Mouse (Mus musculus): ENCODE data around the gene Dhx9. TPM values are rescaled to one million over a fixed set of nuclear protein-coding genes. Genes with fewer than 3 reads are reported as not detected.
"Not testable (repeated sequence)": the region's sequence is repeated elsewhere in the genome, so short reads cannot be mapped to it uniquely, and the experiment has no call there.

The Dhx9 gene
- polyA plus RNA-seq (2012; rRNA removed), result 46.6 and 47.2 TPM in 2 replicates

GRCm38 (mm10) chr1:153487500-153487879, at the start of gene Dhx9:
Dhx9 (minus strand) TSS chr1:153487660.
- H3K4me3 ChIP-seq (ENCODE audit: insufficient read depth, low read length), result peak within 1 kb of the TSS; percentile 99
- 0 out of 2 replicates have a peak, but pooled peaks cover 2% of the 10 kb centered on the region for H3K4me1 ChIP-seq (ENCODE audit: control insufficient read depth, insufficient read depth, low read length)
- H3K27ac ChIP-seq (ENCODE audit: insufficient read depth, low read length), result 0 out of 2 replicates have a peak within 1 kb of the TSS, but pooled peaks have one; percentile 55
- TF ChIP-seq CTCF (IDR thresholded peaks at IDR 0.05; ENCODE audit: extremely low read depth, insufficient read depth, low read length) (no peak), POLR2A (IDR thresholded peaks at IDR 0.05; ENCODE audit: extremely low read depth, insufficient read depth, low read length) (peak; percentile 96)

GRCm38 (mm10) chr1:153535611-153536010, 48.2 kb upstream of the Dhx9 start:
- H3K4me3 ChIP-seq (ENCODE audit: insufficient read depth, low read length), result no peak overlapping the region
- peaks cover 2% of the 10 kb centered on the region; the same call in 1 of the 2 replicates for H3K4me1 ChIP-seq (ENCODE audit: control insufficient read depth, insufficient read depth, low read length)
- TF ChIP-seq CTCF (IDR thresholded peaks at IDR 0.05; ENCODE audit: extremely low read depth, insufficient read depth, low read length) (no peak), POLR2A (IDR thresholded peaks at IDR 0.05; ENCODE audit: extremely low read depth, insufficient read depth, low read length) (no peak)
- H3K27ac ChIP-seq (ENCODE audit: insufficient read depth, low read length), result no peak overlapping the region

GRCm38 (mm10) chr1:153532896-153533295, 45.4 kb upstream of the Dhx9 start:
- H3K27ac ChIP-seq (ENCODE audit: insufficient read depth, low read length); H3K4me3 ChIP-seq (ENCODE audit: insufficient read depth, low read length); H3K4me1 ChIP-seq (ENCODE audit: control insufficient read depth, insufficient read depth, low read length): not testable (repeated sequence)

- peaks cover 2% of the 10 kb centered on the region; the same call in 1 of the 2 replicates for H3K4me1 ChIP-seq (ENCODE audit: control insufficient read depth, insufficient read depth, low read length)
- no peak overlapping the region for H3K4me3 ChIP-seq (ENCODE audit: insufficient read depth, low read length)
- no peak for TF ChIP-seq POLR2A (IDR thresholded peaks at IDR 0.05; ENCODE audit: extremely low read depth, insufficient read depth, low read length)
- no peak for TF ChIP-seq CTCF (IDR thresholded peaks at IDR 0.05; ENCODE audit: extremely low read depth, insufficient read depth, low read length)
- H3K27ac ChIP-seq (ENCODE audit: insufficient read depth, low read length), result no peak overlapping the region
Measured at GRCm38 (mm10) chr1:153532234-153532841, 44.9 kb upstream of the Dhx9 start.

GRCm38 (mm10) chr1:153531677-153532233, 44.3 kb upstream of the Dhx9 start:
- H3K4me3 ChIP-seq (ENCODE audit: insufficient read depth, low read length), result no peak overlapping the region
- peaks cover 2% of the 10 kb centered on the region; the same call in 1 of the 2 replicates for H3K4me1 ChIP-seq (ENCODE audit: control insufficient read depth, insufficient read depth, low read length)
- TF ChIP-seq CTCF (IDR thresholded peaks at IDR 0.05; ENCODE audit: extremely low read depth, insufficient read depth, low read length), result no peak
- TF ChIP-seq POLR2A (IDR thresholded peaks at IDR 0.05; ENCODE audit: extremely low read depth, insufficient read depth, low read length), result no peak
- no peak overlapping the region for H3K27ac ChIP-seq (ENCODE audit: insufficient read depth, low read length)

GRCm38 (mm10) chr1:153522116-153522515, 34.7 kb upstream of the Dhx9 start:
- Histone ChIP-seq H3K27ac (ENCODE audit: insufficient read depth, low read length) (no peak overlapping the region), H3K4me3 (ENCODE audit: insufficient read depth, low read length) (no peak overlapping the region), H3K4me1 (ENCODE audit: control insufficient read depth, insufficient read depth, low read length) (no peaks in the 10 kb centered on the region; the same call in 1 of the 2 replicates)
- TF ChIP-seq CTCF (IDR thresholded peaks at IDR 0.05; ENCODE audit: extremely low read depth, insufficient read depth, low read length) (no peak), POLR2A (IDR thresholded peaks at IDR 0.05; ENCODE audit: extremely low read depth, insufficient read depth, low read length) (no peak)

- TF ChIP-seq CTCF (IDR thresholded peaks at IDR 0.05; ENCODE audit: extremely low read depth, insufficient read depth, low read length), result no peak
- TF ChIP-seq POLR2A (IDR thresholded peaks at IDR 0.05; ENCODE audit: extremely low read depth, insufficient read depth, low read length), result no peak
- no peaks in the 10 kb centered on the region for H3K4me1 ChIP-seq (ENCODE audit: control insufficient read depth, insufficient read depth, low read length)
- no peak overlapping the region for H3K4me3 ChIP-seq (ENCODE audit: insufficient read depth, low read length)
- no peak overlapping the region for H3K27ac ChIP-seq (ENCODE audit: insufficient read depth, low read length)
Measured at GRCm38 (mm10) chr1:153515368-153515767, 27.9 kb upstream of the Dhx9 start.

GRCm38 (mm10) chr1:153510330-153511009, 23.0 kb upstream of the Dhx9 start:
- H3K4me3 ChIP-seq (ENCODE audit: insufficient read depth, low read length), result no peak overlapping the region
- no peak overlapping the region for H3K27ac ChIP-seq (ENCODE audit: insufficient read depth, low read length)
- no peaks in the 10 kb centered on the region for H3K4me1 ChIP-seq (ENCODE audit: control insufficient read depth, insufficient read depth, low read length)
- TF ChIP-seq POLR2A (IDR thresholded peaks at IDR 0.05; ENCODE audit: extremely low read depth, insufficient read depth, low read length), result no peak
- TF ChIP-seq CTCF (IDR thresholded peaks at IDR 0.05; ENCODE audit: extremely low read depth, insufficient read depth, low read length), result 0 out of 2 replicates have a peak, but pooled peaks have one; percentile 4

- not testable (repeated sequence) for H3K4me3 ChIP-seq (ENCODE audit: insufficient read depth, low read length); H3K27ac ChIP-seq (ENCODE audit: insufficient read depth, low read length); H3K4me1 ChIP-seq (ENCODE audit: control insufficient read depth, insufficient read depth, low read length)
Measured at GRCm38 (mm10) chr1:153509569-153509968, 22.1 kb upstream of the Dhx9 start.

- Histone ChIP-seq H3K27ac (ENCODE audit: insufficient read depth, low read length) (no peak overlapping the region), H3K4me1 (ENCODE audit: control insufficient read depth, insufficient read depth, low read length) (no peaks in the 10 kb centered on the region), H3K4me3 (ENCODE audit: insufficient read depth, low read length) (no peak overlapping the region)
- TF ChIP-seq CTCF (IDR thresholded peaks at IDR 0.05; ENCODE audit: extremely low read depth, insufficient read depth, low read length), result no peak
- TF ChIP-seq POLR2A (IDR thresholded peaks at IDR 0.05; ENCODE audit: extremely low read depth, insufficient read depth, low read length), result no peak
Measured at GRCm38 (mm10) chr1:153509012-153509411, 21.6 kb upstream of the Dhx9 start.

All from cortical plate, adult 2 months (tissue).